Mouse (Mus musculus) limb, embryonic 15.5 days (tissue): Measurements from ENCODE around the gene St6galnac3. TPM values are rescaled to one million over a fixed set of nuclear protein-coding genes. Genes with fewer than 3 reads are reported as not detected.

Experiments used
- ATAC-seq: fragments of 200-750 bp; cut with Nextera tagmentation; 2 replicates; pipeline ENCODE4 v1.8.0; 2017; ENCODE audit warnings: low read depth, moderate TSS enrichment; ENCODE audit not compliant: insufficient number of reproducible peaks, low FRiP score, low TSS enrichment
- H3K27ac ChIP-seq: fragments of 300-500 bp; sonication (generic); 2 replicates; pipeline ENCODE4 v1.5.1; 2015; ENCODE audit warnings: moderate library complexity, mild to moderate bottlenecking, inconsistent platforms
- H3K27me3 ChIP-seq: fragments of 300-500 bp; sonication (generic); 2 replicates; pipeline ENCODE4 v1.6.1; 2015; ENCODE audit warnings: inconsistent platforms
- H3K36me3 ChIP-seq: fragments of 300-500 bp; sonication (generic); 2 replicates; pipeline ENCODE4 v1.6.1; 2015; ENCODE audit warnings: inconsistent platforms
- H3K4me1 ChIP-seq: fragments of 300-500 bp; sonication (generic); 2 replicates; pipeline ENCODE4 v1.6.1; 2015; ENCODE audit warnings: inconsistent platforms
- H3K4me2 ChIP-seq: fragments of 300-500 bp; sonication (generic); 2 replicates; pipeline ENCODE4 v1.6.1; 2015; ENCODE audit warnings: mild to moderate bottlenecking, inconsistent platforms
- H3K4me3 ChIP-seq: fragments of 300-500 bp; sonication (generic); 2 replicates; pipeline ENCODE4 v1.5.1; 2015; ENCODE audit warnings: mild to moderate bottlenecking, inconsistent platforms
- H3K9ac ChIP-seq: fragments of 300-500 bp; sonication (generic); 2 replicates; pipeline ENCODE4 v1.6.1; 2015; ENCODE audit warnings: inconsistent platforms
- H3K9me3 ChIP-seq: fragments of 300-500 bp; sonication (generic); 2 replicates; pipeline ENCODE4 v1.6.1; 2016; ENCODE audit warnings: inconsistent platforms
- WGBS: fragments of 180-500 bp; shearing (Covaris S2); methylation state at CpG from one replicate; pipeline ENCODE4 v1.1.7; 2015; 5-methylcytosine and 5-hydroxymethylcytosine counted together
- polyA plus RNA-seq: library from polyadenylated mRNA; unstranded; fragments of >200 nt; fragmentation: Nextera tagmentation; extraction: Ambion mirVana; gene quantifications from 2 replicates; pipeline ENCODE4 v1.2.1, GENCODE M21; 2015

Gene St6galnac3
- polyA plus RNA-seq, 1 experiment from 2014 or later: 33.5 TPM

DNA sequence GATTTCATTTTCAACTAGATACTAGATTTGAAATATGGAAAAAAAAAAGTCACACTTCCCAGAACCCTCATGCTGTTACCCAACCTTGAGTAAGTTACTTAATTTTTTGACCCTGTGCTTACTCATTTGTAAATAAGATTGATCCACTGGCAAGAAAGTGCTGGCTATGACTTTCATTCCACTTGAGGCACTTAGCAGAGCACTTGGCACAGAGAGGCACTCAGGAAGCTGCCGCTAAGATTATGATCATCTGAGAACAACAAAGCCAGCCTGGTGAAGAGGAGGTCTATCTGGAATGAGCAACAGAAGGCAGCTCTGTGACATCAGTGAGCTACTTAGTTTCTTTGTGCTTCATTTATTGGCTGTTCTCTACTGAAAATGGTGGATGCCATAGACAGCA lies 232.0 kb downstream of the St6galnac3 start:
- H3K36me3 ChIP-seq: no peaks in the 10 kb centered on the region
- H3K4me3 ChIP-seq: no peak overlapping the region
- no peaks in the 10 kb centered on the region for H3K9me3 ChIP-seq
- H3K4me2 ChIP-seq: no peak overlapping the region
- 0 out of 2 replicates have a peak, but pooled peaks cover 3% of the 10 kb centered on the region for H3K4me1 ChIP-seq
- H3K9ac ChIP-seq: no peak overlapping the region
- H3K27me3 ChIP-seq: no peaks in the 10 kb centered on the region
- ATAC-seq: no peak
- 70% methylated on average over 1 of the region's 1 CpGs for WGBS
- H3K27ac ChIP-seq: no peak overlapping the region

DNA sequence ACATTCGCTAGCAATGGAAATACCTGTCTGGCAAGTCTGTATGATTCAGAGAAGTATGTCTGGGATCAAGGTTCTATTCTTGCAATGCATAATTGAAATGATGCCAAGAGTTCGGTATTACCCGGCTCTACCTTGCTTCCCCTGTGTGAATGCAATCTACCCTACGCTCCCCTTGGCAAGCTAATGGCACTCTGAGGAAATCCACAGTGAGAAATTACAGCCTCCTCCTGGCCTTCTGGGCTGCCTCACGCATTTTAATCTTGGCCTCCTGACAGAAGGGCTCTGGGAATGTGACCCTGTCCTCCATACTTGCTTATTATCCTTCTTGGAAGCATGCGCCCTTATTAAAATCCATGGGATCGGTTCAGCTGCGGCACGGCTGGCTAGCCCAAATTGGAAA lies 235.3 kb downstream of the St6galnac3 start:
- Histone ChIP-seq H3K36me3 (no peaks in the 10 kb centered on the region), H3K27ac (no peak overlapping the region), H3K27me3 (no peaks in the 10 kb centered on the region), H3K9ac (no peak overlapping the region), H3K4me1 (0 out of 2 replicates have a peak, but pooled peaks cover 3% of the 10 kb centered on the region), H3K4me2 (no peak overlapping the region), H3K9me3 (no peaks in the 10 kb centered on the region), H3K4me3 (no peak overlapping the region)
- ATAC-seq: no peak
- 72% methylated on average over 9 of the region's 9 CpGs for WGBS

DNA sequence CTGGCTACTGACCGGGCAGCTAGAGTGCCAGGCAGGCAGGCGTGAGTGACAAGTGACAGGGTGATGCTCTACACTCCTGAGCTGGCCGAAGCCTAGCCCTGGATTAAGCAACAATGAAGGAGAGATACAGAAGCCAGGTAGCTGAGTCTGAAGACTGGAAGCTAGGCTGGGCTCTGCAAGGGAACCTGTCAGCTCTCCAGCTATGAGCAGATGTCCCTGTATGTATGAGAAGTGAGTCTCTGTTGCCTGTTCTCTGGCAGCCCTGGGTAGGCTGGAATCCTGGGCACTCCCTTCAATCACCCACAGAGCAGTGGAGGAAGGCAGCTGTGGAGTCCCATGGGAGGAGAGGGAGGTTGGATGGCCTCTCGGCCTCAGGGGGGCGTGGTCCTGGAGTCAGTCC lies 236.0 kb downstream of the St6galnac3 start:
- 0 out of 2 replicates have a peak, but pooled peaks cover 3% of the 10 kb centered on the region for H3K4me1 ChIP-seq
- H3K27ac ChIP-seq: no peak overlapping the region
- no peaks in the 10 kb centered on the region for H3K36me3 ChIP-seq
- H3K4me2 ChIP-seq: no peak overlapping the region
- no peaks in the 10 kb centered on the region for H3K9me3 ChIP-seq
- H3K27me3 ChIP-seq: no peaks in the 10 kb centered on the region
- no peak for ATAC-seq
- H3K4me3 ChIP-seq: no peak overlapping the region
- 73% methylated on average over 5 of the region's 5 CpGs for WGBS
- H3K9ac ChIP-seq: no peak overlapping the region

DNA sequence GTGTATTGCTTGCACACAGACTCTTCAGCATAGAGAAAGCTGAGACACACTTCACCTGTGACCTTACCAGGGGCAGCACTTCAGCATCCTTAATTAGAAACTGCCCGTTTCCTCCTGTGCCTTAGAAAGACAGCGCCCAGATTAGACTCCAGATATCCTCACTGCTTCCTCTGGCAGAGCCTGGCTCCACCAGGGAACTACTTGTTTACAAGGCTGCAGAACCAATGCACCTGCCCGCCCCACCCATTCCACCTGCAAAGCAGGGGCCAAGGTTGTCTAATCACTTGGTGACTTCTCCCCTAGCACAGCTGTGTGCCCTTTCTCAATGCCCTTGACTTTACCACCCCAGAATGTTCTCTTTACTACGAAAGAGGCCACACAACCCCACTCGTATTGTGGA lies 239.8 kb downstream of the St6galnac3 start:
- no peaks in the 10 kb centered on the region for H3K9me3 ChIP-seq
- WGBS: 78% methylated on average over 5 of the region's 5 CpGs
- H3K4me3 ChIP-seq: no peak overlapping the region
- H3K4me1 ChIP-seq: 0 out of 2 replicates have a peak, but pooled peaks cover 3% of the 10 kb centered on the region
- no peak overlapping the region for H3K9ac ChIP-seq
- ATAC-seq: no peak
- no peaks in the 10 kb centered on the region for H3K36me3 ChIP-seq
- no peaks in the 10 kb centered on the region for H3K27me3 ChIP-seq
- H3K4me2 ChIP-seq: no peak overlapping the region
- H3K27ac ChIP-seq: no peak overlapping the region

DNA sequence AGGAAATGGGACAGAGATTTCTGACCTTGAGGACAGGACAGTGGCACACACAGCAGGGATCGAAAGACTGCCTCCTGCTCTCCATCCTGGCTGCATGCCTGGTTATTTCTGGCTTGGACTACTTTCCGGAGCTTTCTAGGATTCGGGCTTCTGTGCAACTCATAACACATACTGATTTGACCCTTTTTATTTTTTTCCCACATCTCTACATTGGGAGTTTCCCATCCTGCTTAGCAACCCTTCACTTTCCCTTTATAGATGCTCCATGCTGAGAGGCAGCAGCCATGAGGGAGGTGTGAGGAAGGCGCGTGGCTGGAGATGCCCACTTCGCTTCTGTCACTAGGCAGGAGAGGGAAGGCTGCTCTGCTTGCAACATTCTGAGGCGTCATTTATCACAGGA lies 240.3 kb downstream of the St6galnac3 start:
- no peak overlapping the region for H3K9ac ChIP-seq
- H3K4me2 ChIP-seq: no peak overlapping the region
- 64% methylated on average over 7 of the region's 7 CpGs for WGBS
- no peak for ATAC-seq
- no peaks in the 10 kb centered on the region for H3K9me3 ChIP-seq
- H3K27ac ChIP-seq: no peak overlapping the region
- H3K4me1 ChIP-seq: 0 out of 2 replicates have a peak, but pooled peaks cover under 1% of the 10 kb centered on the region
- no peaks in the 10 kb centered on the region for H3K27me3 ChIP-seq
- H3K36me3 ChIP-seq: no peaks in the 10 kb centered on the region
- no peak overlapping the region for H3K4me3 ChIP-seq

DNA sequence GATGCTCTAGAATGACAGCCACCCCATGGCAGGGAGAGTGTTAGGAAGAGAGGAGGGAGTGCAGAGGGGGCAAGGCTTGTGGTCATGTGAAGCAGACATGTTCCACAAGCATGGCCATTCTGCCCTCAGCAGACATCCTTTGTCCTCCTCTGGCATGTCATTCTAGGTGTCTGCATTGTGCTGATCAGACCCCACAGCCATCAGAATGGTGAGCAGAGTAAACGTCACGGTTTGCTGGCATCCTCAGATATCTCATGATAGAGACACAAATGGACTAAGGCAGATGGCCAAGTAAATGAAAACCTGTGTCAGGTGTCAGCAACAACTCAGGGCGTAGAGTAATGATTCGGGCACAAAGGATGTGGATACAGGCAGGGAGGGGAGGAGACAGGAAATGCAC lies 241.3 kb downstream of the St6galnac3 start:
- Histone ChIP-seq H3K27me3 (no peaks in the 10 kb centered on the region), H3K4me1 (no peaks in the 10 kb centered on the region), H3K9ac (no peak overlapping the region), H3K4me3 (no peak overlapping the region), H3K4me2 (no peak overlapping the region), H3K36me3 (no peaks in the 10 kb centered on the region), H3K9me3 (no peaks in the 10 kb centered on the region), H3K27ac (no peak overlapping the region)
- ATAC-seq: no peak
- 87% methylated on average over 4 of the region's 4 CpGs for WGBS

DNA sequence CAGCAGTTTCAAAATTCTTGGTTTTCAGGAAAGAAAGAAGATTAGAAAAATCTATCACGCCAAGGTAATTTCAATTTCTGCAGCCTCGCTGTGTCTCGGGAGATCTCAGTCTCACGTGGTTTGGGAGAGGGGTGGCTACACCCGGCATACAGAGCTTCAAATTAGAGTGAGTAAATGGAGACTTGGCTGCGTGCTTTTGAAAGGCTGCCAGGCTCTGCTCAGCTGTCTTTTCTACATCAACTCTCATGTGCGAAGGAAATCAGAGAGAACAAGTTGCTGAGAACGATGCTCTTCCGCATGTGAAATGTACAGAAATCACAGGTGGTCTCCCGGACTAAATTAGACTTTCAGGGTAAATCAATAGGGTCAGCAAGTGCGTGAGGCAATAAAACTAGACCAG lies 242.9 kb downstream of the St6galnac3 start:
- H3K27me3 ChIP-seq: no peaks in the 10 kb centered on the region
- H3K9ac ChIP-seq: no peak overlapping the region
- no peaks in the 10 kb centered on the region for H3K4me1 ChIP-seq
- no peaks in the 10 kb centered on the region for H3K9me3 ChIP-seq
- no peak overlapping the region for H3K27ac ChIP-seq
- no peak for ATAC-seq
- H3K36me3 ChIP-seq: no peaks in the 10 kb centered on the region
- no peak overlapping the region for H3K4me2 ChIP-seq
- no peak overlapping the region for H3K4me3 ChIP-seq
- WGBS: 49% methylated on average over 11 of the region's 11 CpGs

DNA sequence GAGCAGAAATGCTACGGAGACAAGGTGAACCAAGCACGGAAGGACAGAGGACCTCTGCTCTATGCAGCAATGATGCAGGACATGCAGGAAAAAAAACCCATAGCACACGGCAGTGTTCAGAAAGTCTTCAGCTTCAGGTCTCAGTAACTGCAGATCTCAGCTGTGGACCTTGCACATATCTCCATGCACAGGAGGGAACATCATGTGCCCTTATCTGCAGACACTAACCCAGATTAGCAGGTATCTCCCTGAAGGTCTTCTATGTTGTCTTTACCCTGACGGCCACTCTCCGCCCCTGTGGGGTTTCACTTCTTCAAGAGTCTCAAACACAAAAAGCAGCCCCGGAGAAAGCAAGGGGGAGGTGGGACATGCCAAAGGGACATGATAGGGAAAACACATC lies 244.0 kb downstream of the St6galnac3 start:
- Histone ChIP-seq H3K9ac (no peak overlapping the region), H3K27ac (no peak overlapping the region), H3K27me3 (no peaks in the 10 kb centered on the region), H3K36me3 (no peaks in the 10 kb centered on the region), H3K4me3 (no peak overlapping the region), H3K9me3 (no peaks in the 10 kb centered on the region), H3K4me1 (no peaks in the 10 kb centered on the region), H3K4me2 (no peak overlapping the region)
- WGBS: 91% methylated on average over 6 of the region's 6 CpGs
- ATAC-seq: no peak

DNA sequence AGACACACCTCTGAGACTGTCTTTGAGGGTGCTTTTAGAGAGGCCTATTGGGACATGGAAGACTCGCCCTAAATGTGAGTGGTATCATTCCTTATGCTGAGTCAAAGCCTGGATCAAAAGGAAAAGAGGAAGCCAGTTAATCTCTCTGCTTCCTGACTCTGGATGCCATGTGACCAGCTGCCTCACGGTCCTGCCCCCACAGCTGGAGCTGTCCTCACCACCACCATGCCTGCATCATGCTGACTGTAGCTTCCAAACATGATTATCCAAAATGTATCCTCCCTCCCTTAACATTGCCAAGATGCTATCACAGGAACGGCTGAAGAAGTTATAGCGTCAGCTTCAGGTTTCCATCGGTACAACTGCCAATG lies 244.4 kb downstream of the St6galnac3 start:
- no peaks in the 10 kb centered on the region for H3K4me1 ChIP-seq
- no peaks in the 10 kb centered on the region for H3K9me3 ChIP-seq
- H3K9ac ChIP-seq: no peak overlapping the region
- no peaks in the 10 kb centered on the region for H3K27me3 ChIP-seq
- H3K4me2 ChIP-seq: no peak overlapping the region
- no peak for ATAC-seq
- 69% methylated on average over 5 of the region's 5 CpGs for WGBS
- H3K4me3 ChIP-seq: no peak overlapping the region
- no peaks in the 10 kb centered on the region for H3K36me3 ChIP-seq
- no peak overlapping the region for H3K27ac ChIP-seq

DNA sequence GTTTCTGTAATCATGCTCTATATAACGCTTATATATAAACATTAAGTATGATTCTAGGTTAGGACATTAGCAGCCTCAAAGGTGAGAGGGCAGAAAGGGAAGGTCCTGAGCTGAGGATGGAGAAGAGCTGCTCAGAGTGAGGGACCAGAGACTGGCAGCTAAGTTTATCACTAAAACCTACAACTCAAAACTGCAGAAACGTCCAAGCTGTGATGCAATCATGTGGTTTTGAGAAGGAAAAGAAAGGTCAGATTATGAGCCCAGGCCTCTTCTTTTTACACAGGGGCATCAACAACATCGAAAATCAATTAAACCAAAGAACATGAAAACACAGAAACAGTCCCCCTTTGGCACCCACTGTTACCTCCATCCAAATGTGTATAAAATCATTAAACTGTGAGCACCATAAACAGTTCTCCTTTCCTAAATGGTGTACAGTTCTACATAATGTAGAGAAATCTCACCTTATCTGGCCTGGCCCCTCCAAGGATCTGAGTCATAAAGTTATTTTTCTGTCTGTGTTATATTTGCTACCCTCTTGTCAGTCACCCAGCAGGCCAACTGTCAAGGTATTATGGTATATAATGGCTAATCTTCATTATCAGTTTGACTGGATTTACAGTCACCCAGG lies 244.9 kb downstream of the St6galnac3 start:
- ATAC-seq: no peak
- no peaks in the 10 kb centered on the region for H3K27me3 ChIP-seq
- no peak overlapping the region for H3K4me2 ChIP-seq
- WGBS: 78% methylated on average over 3 of the region's 3 CpGs
- H3K4me1 ChIP-seq: no peaks in the 10 kb centered on the region
- no peaks in the 10 kb centered on the region for H3K36me3 ChIP-seq
- H3K27ac ChIP-seq: no peak overlapping the region
- H3K9ac ChIP-seq: no peak overlapping the region
- no peak overlapping the region for H3K4me3 ChIP-seq
- no peaks in the 10 kb centered on the region for H3K9me3 ChIP-seq

DNA sequence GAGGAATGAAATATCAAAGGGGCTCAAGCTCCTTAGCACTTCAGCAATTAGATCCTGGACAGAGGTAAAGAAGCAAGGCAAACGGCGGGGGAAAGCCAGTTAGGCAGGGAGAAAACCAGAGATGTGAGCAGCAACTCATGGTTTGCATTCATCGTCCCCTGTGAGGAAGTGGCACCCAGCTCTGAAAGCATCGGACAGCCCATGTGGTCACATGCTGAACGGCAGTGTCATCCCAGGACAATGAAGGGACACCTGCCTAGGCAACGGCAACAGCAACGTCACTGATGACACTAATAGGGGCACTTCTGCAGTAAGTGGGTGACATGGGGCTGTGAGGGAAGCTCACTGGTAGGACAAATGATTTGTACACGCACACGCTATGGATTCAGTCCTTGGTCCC lies 249.1 kb downstream of the St6galnac3 start:
- Histone ChIP-seq H3K27ac (no peak overlapping the region), H3K36me3 (no peaks in the 10 kb centered on the region), H3K4me3 (no peak overlapping the region), H3K27me3 (no peaks in the 10 kb centered on the region), H3K9me3 (no peaks in the 10 kb centered on the region), H3K9ac (no peak overlapping the region), H3K4me2 (no peak overlapping the region), H3K4me1 (no peaks in the 10 kb centered on the region)
- ATAC-seq: no peak
- WGBS: 90% methylated on average over 9 of the region's 9 CpGs

DNA sequence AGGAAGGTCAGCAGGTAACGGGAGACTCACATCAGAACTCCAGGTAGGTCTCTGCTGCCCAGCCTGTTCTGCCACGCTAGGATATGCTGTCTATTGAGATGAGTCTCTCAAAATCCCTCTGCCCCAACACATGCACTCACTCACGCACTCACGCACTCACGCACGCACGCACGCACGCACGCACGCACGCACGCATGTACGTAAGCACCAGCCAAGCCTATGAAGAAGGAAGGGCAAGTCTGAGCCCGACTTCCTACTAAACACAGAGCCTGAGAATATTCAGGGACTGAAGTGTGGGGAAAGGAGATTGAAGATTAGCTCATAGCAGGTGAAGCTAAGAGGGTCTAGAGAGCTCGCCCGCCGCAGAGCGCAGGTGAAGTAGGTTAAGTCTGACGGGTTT lies 249.5 kb downstream of the St6galnac3 start:
- no peaks in the 10 kb centered on the region for H3K36me3 ChIP-seq
- no peak overlapping the region for H3K9ac ChIP-seq
- no peak overlapping the region for H3K4me3 ChIP-seq
- 90% methylated on average over 20 of the region's 20 CpGs for WGBS
- H3K9me3 ChIP-seq: no peaks in the 10 kb centered on the region
- no peaks in the 10 kb centered on the region for H3K4me1 ChIP-seq
- no peak for ATAC-seq
- H3K27ac ChIP-seq: no peak overlapping the region
- no peak overlapping the region for H3K4me2 ChIP-seq
- H3K27me3 ChIP-seq: no peaks in the 10 kb centered on the region
